Mouse (Mus musculus) ovary, postnatal 14 days (tissue): ENCODE results near the gene Akap2.
A peak's percentile ranks its signal among the peaks of the same experiment; 100 is the strongest.

Experiments
- DNase-seq: peaks from one replicate; pipeline ENCODE4 v3.0.0; 2022; ENCODE audit warnings: low spot score

Akap2 gene

DNA sequence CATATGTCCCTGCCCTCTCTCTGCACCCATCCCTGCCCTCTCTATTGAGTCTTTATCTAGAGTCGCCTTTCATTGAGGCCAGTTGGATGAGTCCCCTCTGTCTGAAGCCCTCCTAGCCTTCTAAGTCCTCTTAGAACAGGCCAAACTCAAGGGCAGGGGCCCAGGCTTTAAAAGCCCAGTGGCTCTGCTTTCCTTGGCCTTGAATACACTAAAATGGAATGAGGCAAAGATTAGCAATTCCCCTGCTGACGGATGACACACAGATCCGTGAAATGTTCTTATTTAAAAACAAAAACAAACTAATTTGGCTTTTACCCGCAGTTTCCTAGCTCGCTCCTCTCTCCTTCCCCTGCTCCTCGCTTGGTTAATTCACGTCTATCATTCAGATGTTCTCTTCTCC is 45.0 kb downstream of the Akap2 start:
- DNase-seq = no peak

DNA sequence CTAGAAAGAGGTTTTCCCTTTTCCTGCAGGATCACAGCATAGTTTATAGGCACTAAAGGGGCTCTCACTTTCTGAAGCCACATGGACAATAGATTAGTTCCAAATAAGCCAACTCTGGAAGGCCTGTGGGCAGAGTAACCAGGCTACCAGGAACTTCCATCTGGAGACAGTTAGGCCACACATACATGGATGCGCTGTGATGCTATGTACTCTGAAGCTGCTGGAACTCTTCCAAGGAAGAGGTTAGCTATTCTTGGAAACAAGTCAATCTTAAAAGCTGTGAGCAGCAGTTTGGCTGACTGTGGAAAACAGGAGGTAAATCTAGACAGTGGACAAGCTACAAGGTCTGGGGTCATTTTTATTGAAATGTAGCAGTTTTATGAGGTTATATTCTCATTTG is 46.9 kb downstream of the Akap2 start:
- no peak for DNase-seq

DNA sequence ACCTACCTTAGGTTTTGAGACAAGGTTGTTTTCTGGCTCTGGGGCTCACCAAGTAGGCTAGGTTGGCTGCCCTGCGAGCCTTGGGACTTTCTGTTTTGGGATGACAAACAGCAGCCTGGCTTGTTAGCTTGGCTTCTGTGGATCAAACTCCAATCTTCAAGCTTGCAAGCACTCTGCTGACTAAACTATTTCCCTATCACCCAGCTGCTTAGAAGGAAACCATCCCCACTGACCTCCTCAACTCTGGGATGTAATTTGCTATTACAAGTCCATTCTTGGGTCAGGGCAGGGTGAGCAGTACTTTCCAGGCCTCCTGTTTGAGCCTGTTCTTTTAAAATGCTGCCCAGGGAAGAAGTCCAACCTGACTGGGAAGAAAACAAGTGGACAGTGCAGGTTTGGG is 47.5 kb downstream of the Akap2 start:
- no peak for DNase-seq

DNA sequence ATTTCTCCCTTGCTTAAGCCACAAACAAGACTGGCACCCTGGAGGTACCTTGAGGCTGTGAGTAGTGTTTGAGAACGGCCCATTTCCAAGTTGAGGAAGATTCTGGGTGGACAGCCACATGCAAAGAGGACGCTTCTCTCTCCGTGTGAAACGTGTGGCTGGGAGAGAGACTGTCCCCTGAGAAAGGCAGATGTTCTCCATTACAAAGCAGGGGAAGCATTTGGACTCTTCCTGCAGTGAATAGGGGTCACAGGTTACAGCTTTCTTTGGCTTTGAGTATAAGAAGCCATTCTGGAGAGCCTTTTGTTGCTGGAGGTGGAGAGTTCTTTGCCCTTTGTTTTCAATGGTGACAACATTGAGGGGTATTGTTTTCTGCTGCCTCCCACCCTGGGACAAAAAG is 48.3 kb downstream of the Akap2 start:
- no peak for DNase-seq

DNA sequence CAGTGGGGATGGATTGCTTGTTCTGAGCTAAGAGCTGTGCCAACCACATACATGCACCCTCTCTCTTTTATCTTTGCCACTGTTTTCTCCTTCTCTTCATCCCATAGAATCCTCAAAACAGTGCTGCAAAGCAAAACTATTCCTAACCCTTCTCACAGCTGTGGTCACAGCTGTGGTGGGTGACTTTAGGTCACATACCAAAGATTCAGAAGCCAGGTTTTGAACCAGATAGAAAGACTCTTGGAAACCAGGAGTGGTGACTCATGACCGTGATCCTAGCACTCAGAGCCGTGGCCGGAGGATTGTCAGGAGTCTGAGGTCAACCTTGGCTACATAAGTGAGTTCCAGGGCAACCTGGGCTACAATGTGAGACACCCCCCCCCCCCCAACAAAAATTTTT is 51.5 kb downstream of the Akap2 start:
- DNase-seq = no peak

DNA sequence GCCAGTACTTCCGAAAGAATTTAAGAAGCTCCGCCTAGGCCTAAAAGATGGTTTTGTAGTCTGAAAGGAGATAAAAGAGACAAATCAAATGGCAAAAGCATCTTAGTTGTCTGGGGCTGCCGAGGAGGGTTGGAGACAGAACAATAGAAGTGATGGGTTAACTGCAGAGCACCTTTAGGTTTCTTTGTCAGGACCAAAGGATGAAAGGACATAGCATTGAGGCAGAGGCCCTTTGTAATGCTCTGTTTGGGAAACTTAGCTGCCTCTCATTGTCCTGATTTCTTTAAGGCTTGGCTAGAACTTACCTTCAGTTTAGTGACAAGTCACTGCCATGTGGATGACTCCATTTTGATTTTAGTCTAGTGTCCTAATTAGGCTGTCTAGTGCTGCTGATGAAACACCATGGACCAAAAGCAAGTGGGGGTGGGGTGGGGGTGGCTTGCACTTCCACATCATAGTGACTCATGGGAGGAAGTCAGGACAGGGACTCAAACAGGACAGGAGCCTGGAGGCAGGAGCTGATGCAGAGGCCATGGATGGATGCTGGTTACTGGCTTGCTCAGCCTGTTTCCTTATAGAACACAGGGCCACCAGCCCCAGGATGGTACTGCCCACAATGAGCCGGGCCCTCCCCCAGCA is 52.8 kb downstream of the Akap2 start:
- no peak for DNase-seq

DNA sequence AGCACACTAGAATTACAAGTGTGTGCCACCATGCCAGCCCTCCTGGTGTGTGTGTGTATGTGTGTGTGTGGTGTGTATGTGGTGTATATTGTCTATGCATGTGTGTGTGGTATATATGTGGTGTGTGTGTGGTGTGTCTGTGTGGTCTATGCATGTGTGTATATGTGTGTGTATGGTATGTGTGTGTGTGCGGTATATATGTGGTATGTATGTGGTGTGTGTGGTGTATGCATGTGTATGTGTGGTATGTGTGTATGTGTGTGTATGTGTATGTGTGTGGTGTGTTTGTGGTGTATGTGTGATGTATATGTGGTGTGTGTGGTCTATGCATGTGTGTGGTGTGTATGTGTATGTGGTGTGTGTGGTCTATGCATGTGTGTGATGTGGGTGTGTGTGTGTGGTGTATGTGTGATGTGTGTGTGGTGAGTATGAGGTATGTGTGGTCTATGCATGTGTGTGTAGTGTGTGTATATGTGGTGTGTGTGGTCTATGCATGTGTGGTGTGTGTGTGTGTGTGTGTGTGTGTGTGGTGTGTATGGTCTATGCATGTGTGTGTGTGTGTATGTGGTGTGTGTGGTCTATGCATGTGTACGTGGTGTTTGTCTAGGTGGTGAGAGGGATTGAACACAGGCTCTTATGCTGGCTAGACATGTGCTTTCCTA is 54.2 kb downstream of the Akap2 start:
- DNase-seq = no peak

DNA sequence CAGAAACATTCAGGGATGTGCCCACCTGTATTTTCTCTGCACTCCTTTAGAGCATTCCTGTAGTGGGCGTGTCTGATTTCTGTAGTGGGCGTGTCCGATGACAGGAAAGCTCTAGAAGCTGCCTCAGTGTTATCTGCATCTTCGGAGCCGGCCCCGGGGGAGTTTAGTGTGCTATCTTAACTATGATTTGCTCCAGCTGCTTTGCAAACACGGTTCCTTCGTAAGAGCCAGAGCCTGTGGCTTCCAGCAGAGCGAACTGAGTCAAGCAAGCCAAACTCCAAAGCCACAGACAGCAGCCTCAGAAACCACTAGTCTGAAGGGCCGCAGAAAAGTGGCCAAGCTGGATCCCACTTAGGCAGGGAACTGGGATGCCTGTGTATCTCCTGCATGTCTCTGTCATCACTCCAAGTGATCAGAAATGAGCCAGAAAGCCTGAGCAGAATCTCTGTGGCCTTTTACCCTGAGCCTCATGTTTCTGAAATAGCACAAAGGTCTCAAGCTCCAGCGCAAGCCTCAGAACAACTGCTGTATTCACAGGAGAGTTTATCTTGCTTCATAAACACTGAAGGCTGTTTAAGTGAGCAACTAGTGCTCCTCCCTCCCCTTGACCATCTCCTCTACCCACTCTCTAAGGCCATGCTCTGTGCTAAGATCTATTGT is 55.5 kb downstream of the Akap2 start:
- DNase-seq = no peak

DNA sequence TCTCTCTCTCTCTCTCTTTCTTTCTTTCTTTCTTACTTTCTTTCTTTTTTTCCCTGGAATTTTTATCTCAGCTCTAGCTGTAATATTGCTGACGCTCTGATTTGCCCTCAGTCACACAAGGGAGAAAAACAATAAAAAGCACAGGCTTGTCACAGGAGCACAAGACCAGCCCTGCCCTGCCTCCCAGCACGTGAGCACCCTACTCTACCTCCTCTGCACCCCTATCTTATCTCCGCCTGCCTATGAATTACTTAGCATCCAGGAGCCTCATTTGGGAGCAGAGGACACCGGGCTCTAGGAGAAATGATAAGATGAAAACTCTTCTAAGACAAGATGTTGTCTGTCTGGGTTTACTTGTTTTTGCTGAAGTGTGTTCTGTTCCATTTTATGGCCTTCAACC is 57.1 kb downstream of the Akap2 start:
- DNase-seq = no peak

DNA sequence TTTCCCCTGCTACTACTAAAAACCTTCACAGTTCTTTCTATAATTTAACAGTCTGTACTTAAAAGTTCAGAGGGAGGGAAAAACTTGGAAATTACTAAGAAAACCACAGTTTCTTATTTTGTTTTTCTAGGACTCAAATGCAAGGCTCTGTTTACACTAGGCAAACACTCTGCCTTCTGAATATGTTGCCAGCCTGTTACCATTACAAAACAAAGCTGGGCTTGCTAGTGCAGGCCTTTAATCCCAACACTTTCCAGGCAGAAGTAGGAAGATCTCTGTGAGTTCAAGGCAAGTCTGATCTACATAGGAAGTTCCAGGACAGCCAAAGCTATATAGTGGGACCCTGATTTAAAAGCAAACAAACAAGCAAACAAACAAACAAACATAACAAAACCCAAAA is 58.1 kb downstream of the Akap2 start:
- DNase-seq = no peak

DNA sequence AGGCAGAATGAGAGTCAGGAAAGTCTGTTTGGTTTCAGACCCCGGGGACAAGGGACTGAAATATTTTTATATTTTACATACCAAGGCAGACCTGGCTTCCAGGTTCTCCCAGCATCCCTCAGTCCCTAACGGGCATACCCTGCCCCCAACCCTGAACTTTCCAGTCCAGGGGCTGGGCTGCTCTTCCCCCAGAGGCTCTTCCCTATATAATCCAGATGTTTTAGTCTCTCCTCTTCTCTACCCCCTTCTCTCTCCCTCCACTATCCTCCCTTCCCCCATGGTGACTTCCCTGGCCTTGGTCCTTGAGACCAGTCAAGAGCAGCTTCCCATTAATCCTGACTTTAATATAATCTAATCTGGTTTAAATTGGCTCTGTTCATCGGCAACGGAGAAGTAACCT is 62.9 kb downstream of the Akap2 start:
- DNase-seq = no peak

DNA sequence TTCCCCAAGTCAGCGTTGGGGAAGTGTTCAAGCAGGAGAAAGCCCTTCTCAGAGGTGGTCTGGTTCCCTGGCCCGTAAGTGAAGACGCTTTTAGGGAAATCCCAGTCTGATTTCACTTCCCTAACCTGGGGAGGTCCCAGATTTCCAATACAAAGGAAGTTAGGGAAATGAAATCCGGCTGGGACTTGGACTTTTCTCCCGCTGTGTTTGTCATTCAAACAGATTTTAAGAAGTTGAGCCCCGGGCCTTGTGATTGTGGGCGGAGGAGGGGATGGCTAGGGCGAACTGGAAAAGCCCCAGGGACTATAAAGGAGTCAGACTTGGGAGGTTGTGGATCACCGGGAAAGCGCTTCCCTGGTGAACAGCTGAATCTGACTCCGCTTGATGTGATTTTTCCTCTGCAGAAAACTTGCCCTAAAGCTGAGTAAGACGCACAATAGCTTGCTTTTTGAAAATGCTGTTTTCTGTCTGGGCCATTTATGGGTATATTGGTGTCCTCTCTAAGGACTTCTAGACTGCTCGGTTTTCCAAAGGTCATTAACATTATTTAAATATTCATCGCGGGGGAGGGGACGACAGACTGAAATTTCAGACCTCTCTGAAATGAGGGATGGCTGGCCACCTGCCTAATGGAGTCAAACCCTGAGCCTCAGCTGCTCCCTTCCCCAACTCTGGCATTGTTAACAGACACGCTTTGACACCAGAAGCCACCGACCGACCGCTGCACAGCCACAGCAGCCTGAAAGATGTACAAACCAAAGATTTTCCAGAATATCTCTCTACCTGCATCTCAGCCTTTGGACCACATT is 63.6 kb downstream of the Akap2 start:
- no peak for DNase-seq

DNA sequence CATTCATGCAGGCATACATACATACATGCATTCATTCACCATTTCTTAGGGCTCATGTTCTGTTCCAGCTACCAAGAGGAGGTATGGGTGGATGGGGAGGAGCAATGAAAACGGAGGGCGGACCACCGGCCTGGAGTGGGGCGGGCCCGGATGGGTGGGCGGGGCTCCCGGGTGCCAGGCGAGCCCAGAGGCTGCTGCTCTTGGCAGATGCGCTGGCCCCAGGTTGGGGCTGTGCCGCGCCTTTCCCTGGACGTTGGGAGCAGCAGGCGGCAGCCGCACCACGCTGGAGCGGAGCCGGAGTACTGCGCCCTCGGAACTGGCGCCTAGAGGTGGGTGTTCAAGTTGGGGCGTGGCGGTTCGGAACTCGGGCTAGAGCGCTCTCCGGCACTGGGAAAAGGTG is 64.5 kb downstream of the Akap2 start:
- peak; percentile 36 for DNase-seq

DNA sequence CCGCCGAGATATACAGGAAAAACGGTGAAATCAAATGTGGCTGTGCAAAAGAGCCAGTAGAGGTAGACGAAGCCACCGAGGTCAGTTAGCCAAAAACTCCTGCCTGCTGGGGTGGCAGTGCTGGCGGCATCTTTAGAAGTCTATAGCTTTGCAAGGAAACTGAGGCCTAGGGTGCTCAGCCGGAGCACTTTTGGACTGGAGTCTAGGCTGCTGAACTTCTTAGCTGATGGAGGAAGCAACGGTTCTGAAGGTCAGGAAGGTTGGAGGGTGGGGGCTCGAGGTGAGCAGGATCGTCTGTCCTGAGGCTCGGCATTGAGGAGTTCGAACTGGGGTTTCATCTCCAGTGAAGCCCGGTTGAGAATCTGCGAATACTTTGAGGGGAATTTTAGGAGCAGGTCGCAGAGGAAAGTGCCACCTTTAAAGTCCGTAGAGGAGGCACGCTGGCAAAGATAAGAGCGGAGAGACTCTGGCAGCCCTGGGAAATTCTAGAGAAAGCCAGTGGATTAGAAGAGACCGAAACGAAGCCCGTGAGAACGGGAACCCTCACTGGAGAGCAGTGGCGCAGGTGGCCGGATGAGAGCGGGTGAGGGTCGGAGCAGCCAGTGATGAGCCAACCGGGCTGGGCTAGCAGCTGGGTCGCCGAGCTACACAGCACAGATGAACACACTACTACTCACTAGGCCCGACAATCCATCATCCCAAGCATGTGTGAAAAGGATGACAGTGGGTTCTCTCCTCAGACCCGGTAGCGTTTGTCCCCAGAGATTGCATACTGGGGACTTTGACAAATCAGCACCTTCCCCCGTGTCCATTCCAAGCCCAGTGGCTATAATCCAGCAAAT is 65.3 kb downstream of the Akap2 start:
- DNase-seq = no peak

DNA sequence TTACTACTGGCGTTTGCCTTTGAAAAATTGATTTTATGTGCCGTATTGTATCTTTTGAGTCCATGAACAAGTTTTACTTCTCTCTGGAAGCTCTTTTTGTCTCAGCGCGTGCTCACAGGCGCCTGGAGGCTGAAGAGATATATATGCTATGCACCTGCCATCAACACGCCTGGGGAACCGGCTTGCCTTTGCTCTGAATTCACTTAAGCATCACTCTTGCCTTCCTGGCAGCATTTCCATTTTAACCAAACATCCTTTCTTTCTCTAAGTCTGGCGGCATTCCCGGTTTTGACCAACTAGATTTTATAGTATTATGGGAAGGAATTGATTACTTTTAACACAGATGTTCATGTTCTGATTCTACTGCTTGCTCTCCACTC is 65.9 kb downstream of the Akap2 start:
- no peak for DNase-seq

DNA sequence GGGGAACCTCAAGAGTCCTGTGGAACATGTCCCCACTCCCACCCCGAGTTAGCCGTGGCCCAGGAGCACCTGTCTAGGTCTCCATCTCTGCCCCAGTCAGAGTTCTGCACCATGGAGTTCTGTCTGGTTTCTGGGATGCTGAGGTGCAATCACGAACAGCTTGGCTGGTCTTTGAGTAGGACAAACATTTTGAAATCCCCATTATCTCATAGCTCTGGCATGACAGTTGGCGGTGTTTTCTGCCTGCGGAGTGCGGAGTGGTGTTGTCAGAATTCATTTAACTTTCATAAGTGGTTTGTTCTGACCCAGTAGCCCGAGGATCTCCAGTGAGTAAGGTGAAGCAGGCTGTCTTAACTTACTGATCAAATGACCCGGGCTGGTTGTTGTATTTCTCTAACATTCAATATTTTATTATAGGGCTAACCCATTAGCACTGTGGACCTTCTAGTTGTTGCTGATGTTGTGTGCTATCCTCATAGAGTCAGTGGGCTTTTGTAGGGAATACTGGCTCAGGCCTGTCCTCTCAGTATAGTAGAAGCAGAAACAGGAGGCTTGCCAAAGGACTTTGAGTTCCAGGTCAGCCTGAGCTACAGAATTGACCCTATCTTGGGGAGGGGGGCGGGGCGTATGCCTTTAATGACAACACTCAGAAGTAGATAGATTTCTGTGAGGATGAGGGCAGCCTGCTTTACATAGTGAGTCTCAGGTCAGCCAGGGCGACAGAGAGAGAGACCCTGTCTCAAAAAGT is 66.6 kb downstream of the Akap2 start:
- DNase-seq = no peak

DNA sequence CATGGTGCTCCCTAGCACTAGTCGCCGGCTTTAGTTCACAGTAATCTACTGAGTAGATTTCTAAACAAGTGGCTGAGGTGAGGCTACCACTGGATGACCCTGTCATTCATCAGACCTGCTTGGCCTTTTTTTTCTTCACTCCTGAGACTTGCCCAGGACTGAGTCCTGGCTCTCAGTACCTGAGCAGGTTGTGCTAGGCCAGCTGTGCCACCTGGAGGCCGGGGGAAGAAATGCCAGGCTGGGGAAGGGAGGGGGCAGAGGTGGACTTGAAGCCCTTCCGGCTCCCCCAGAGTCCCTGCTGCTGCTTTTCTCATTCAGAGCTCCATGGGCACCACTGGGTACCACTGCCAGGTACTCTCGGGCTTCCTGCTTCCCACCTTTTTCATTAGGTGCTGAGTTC is 71.3 kb downstream of the Akap2 start:
- no peak for DNase-seq

DNA sequence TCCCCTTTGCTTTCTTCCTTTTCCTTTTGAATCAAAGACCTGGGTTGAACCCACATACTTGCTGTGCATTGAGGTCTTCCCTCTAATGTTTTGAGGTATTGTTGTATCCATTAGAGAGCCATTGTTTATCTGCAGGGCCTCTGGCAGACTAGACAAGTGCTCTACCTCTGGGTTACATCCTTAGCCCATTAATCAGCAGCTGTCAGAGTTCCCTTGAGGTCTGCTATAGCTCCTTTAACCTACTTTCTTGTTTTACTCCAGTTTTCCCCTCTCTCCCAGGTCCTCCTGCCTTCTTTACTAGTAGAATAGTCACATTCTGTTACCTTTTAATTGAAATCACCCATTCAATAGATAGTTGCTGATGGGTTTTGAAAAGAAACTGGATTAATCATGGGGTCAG is 71.7 kb downstream of the Akap2 start:
- DNase-seq = no peak

DNA sequence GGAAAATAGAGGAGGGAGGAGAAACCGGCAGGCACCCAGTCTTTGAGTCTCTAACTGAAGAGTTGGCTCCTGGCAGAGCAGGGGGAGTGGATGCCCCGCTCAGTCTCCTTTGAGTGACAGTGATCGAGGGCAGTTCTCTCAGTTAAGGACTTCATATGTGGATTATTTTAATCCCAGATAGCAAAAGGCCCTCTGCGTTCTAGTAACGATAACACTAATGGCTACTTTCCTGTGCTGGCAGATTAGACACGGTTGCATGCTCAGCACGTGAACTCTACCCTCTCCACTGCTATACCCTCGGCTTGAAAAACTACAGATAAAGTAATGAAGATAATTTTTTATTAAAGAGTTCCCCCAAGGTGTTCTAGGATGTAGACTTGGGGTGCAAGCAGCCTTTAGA is 76.5 kb downstream of the Akap2 start:
- no peak for DNase-seq

DNA sequence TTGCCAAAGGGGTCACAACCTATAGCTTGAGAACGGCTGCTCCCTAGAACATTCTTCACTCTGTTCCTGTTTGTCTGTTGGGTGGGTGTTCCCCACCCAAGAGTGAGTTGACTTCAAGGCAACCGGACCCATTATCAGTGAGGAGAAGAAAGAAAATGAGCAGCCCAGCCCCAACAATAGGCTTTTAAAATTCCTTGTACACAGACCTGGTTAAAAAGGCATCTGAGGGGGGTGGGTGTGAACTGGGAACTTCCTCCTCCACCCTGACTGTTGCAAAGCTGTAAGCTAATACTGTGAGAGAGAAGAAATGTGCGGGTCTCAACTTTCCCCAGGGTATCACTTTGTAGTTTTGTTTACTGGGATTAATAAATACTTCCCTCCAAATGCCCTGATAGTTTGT is 77.1 kb downstream of the Akap2 start:
- DNase-seq = no peak

DNA sequence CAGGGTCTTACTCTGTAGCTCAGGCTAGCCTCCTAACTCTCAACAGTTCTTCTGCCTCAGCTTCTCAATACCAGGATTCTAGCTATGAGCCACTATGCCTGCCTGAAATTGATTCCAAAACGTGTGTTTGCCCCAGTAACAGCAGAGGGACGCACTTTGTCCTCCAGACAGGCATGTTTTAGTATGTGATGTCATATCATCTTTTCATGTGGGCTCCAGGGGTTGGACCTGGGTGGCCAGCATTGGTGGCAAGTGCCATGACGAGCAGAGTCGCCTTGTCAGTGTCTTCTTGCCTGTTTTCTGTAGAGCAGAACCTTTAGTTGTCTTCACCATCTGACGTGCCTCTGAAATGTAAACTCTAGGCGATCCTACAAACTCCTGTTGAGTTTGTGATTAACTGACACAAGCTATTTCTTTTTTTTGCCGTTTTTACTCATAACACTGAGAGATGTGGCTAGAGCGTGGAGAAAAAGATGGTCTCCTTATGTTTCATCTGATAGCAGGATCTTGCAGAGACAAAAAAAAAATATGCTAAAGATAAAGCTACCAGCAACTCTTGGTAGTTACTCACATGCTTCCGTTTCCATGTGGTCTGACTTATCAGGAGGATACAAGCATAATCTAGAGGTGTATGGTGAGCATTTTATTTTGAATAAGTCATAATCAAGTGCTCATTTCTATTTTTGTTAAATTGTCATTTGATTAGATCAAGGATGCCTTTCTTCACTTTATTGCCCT is 80.3 kb downstream of the Akap2 start:
- no peak for DNase-seq
